Mouse (Mus musculus) C2C12 (cell line): ENCODE data around the gene Edf1. TPM values are rescaled to one million over a fixed set of nuclear protein-coding genes. Genes with fewer than 3 reads are reported as not detected.

Experiments
- H3K27me3 ChIP-seq: one replicate; pipeline ENCODE4 v1.6.1; 2011; ENCODE audit not compliant: control insufficient read depth, insufficient read depth, insufficient read length
- H3K36me3 ChIP-seq: one replicate; pipeline ENCODE4 v1.6.1; 2011; ENCODE audit not compliant: control insufficient read depth, insufficient read depth
- H3K4me3 ChIP-seq: one replicate; pipeline ENCODE4 v1.5.1; 2011; ENCODE audit warnings: mild to moderate bottlenecking, control low read depth; ENCODE audit not compliant: poor library complexity, insufficient read depth, severe bottlenecking
- H3K79me2 ChIP-seq: one replicate; pipeline ENCODE4 v1.6.1; 2011; ENCODE audit not compliant: control insufficient read depth, insufficient read depth
- H3K79me3 ChIP-seq: one replicate; pipeline ENCODE4 v1.6.1; 2011; ENCODE audit warnings: low read depth, control low read depth
- H3ac ChIP-seq: one replicate; pipeline ENCODE3; 2011; ENCODE audit warnings: low read depth; ENCODE audit not compliant: control insufficient read depth, insufficient read length
- CEBPB ChIP-seq: IDR thresholded peaks from one replicate; pipeline ENCODE4 v1.6.1; 2011; ENCODE audit warnings: low read depth, mild to moderate bottlenecking, control low read depth, moderate library complexity
- CTCF ChIP-seq: IDR thresholded peaks from one replicate; pipeline ENCODE4 v1.5.1; 2011; ENCODE audit not compliant: control insufficient read depth, insufficient read depth, insufficient read length
- FOSL1 ChIP-seq: IDR thresholded peaks from one replicate; pipeline ENCODE4 v1.8.0; 2011; ENCODE audit warnings: mild to moderate bottlenecking, low read length; ENCODE audit not compliant: poor library complexity, insufficient read depth, severe bottlenecking
- MAX ChIP-seq: IDR thresholded peaks from one replicate; pipeline ENCODE4 v1.6.1; 2011; ENCODE audit warnings: mild to moderate bottlenecking, control low read depth
- MYOD1 ChIP-seq: IDR thresholded peaks from one replicate; pipeline ENCODE4 v1.6.1; 2011; ENCODE audit warnings: low read depth; ENCODE audit not compliant: control insufficient read depth, insufficient read length
- MYOG ChIP-seq: IDR thresholded peaks from one replicate; pipeline ENCODE4 v1.6.1; 2011; ENCODE audit not compliant: control insufficient read depth, insufficient read length; ENCODE audit errors: extremely low read depth
- USF1 ChIP-seq: IDR thresholded peaks from one replicate; pipeline ENCODE4 v1.6.1; 2011; ENCODE audit warnings: low read depth, mild to moderate bottlenecking, control low read depth, moderate library complexity
- polyA plus RNA-seq: library from polyadenylated mRNA; unstranded; fragments of >200 nt; fragmentation: generic; extraction: Trizol; gene quantifications from one replicate; pipeline ENCODE4 v1.2.1, GENCODE M21; 2012; ENCODE audit warnings: missing spikeins

Edf1 gene
- polyA plus RNA-seq, 1 experiment: 340 TPM

- H3K79me3 ChIP-seq: peaks cover 41% of the 10 kb centered on the region
- H3K4me3 ChIP-seq: peak within 1 kb of the TSS; percentile 99
- peak within 1 kb of the TSS; percentile 79 for H3ac ChIP-seq
Observed at GRCm38 (mm10) chr2:25607761-25608622, 50.3 kb downstream of the Edf1 start, which contains the start of gene Rabl6. Gene Rabl6, minus strand, starts transcription at chr2:25608521.

GRCm38 (mm10) chr2:25608671-25609070, 51.0 kb downstream of the Edf1 start:
- Histone ChIP-seq H3ac (no peak overlapping the region), H3K79me3 (peaks cover 36% of the 10 kb centered on the region), H3K79me2 (peaks cover 46% of the 10 kb centered on the region), H3K36me3 (peaks cover 6% of the 10 kb centered on the region), H3K27me3 (peaks cover 6% of the 10 kb centered on the region), H3K4me3 (no peak overlapping the region)
- no peak for TF ChIP-seq FOSL1
- no peak for TF ChIP-seq MYOG
- TF ChIP-seq CEBPB: no peak
- TF ChIP-seq CTCF: no peak
- TF ChIP-seq MAX: no peak
- TF ChIP-seq USF1: no peak
- no peak for TF ChIP-seq MYOD1

More at GRCm38 (mm10) chr2:25607761-25608622, 50.3 kb downstream of the Edf1 start, which contains the start of gene Rabl6:
- H3K36me3 ChIP-seq: peaks cover 7% of the 10 kb centered on the region
- H3K27me3 ChIP-seq: no peaks in the 10 kb centered on the region
- peaks cover 53% of the 10 kb centered on the region for H3K79me2 ChIP-seq
- TF ChIP-seq MAX (peak; percentile 100), MYOG (no peak)

Other genes with a start within 250 kb of the Edf1 start
- gene Grin1, start 238.7 kb upstream of the Edf1 start, polyA plus RNA-seq: 0.02 TPM
- 38.0 TPM for gene Man1b1, start 225.5 kb upstream of the Edf1 start, polyA plus RNA-seq
- gene Dpp7, start 201.5 kb upstream of the Edf1 start, polyA plus RNA-seq: 22.4 TPM
- gene Uap1l1, start 192.2 kb upstream of the Edf1 start, polyA plus RNA-seq: 96.6 TPM
- gene Sapcd2, start 185.5 kb upstream of the Edf1 start, polyA plus RNA-seq: 25.8 TPM
- not detected for gene Entpd2, start 162.0 kb upstream of the Edf1 start, polyA plus RNA-seq
- 79.9 TPM for gene Npdc1, start 158.5 kb upstream of the Edf1 start, polyA plus RNA-seq
- 0.08 TPM for gene Fut7, start 134.6 kb upstream of the Edf1 start, polyA plus RNA-seq
- 4.2 TPM for gene Abca2, start 129.1 kb upstream of the Edf1 start, polyA plus RNA-seq
- 0.15 TPM for gene Clic3, start 101.0 kb upstream of the Edf1 start, polyA plus RNA-seq
- gene Paxx, start 96.8 kb upstream of the Edf1 start, polyA plus RNA-seq: 12.3 TPM
- gene Ptgds, start 87.8 kb upstream of the Edf1 start, polyA plus RNA-seq: not detected
- gene Lcn12, start 63.9 kb upstream of the Edf1 start, polyA plus RNA-seq: not detected
- 35.8 TPM for gene Fbxw5, start 57.1 kb upstream of the Edf1 start, polyA plus RNA-seq
- 0.32 TPM for gene C8g, start 56.1 kb upstream of the Edf1 start, polyA plus RNA-seq
- 28.8 TPM for gene Traf2, start 10.9 kb upstream of the Edf1 start, polyA plus RNA-seq
- 5.7 TPM for gene Mamdc4, start 17.0 kb downstream of the Edf1 start, polyA plus RNA-seq
- gene Phpt1, start 17.4 kb downstream of the Edf1 start, polyA plus RNA-seq: 94.2 TPM
- gene Ajm1, start 23.9 kb downstream of the Edf1 start, polyA plus RNA-seq: 0.29 TPM
- 58.9 TPM for gene Rabl6, start 50.7 kb downstream of the Edf1 start, polyA plus RNA-seq
- 0.15 TPM for gene Ccdc183, start 59.8 kb downstream of the Edf1 start, polyA plus RNA-seq
- 12.9 TPM for gene Tmem141, start 64.2 kb downstream of the Edf1 start, polyA plus RNA-seq
- 0.14 TPM for gene Fcna, start 70.2 kb downstream of the Edf1 start, polyA plus RNA-seq
- not detected for gene Lcn8, start 95.3 kb downstream of the Edf1 start, polyA plus RNA-seq
- not detected for gene Lcn5, start 100.1 kb downstream of the Edf1 start, polyA plus RNA-seq
- gene Lcn6, start 118.9 kb downstream of the Edf1 start, polyA plus RNA-seq: not detected
- gene Lcn10, start 124.9 kb downstream of the Edf1 start, polyA plus RNA-seq: not detected
- not detected for gene Obp2a, start 142.2 kb downstream of the Edf1 start, polyA plus RNA-seq
- 1.0 TPM for gene Bmyc, start 148.9 kb downstream of the Edf1 start, polyA plus RNA-seq
- not detected for gene Obp2b, start 179.2 kb downstream of the Edf1 start, polyA plus RNA-seq
- gene Lcn3, start 207.7 kb downstream of the Edf1 start, polyA plus RNA-seq: not detected
- gene Lcn11, start 219.2 kb downstream of the Edf1 start, polyA plus RNA-seq: not detected
- gene Gm13539, start 224.4 kb downstream of the Edf1 start, polyA plus RNA-seq: not detected